13 mouse cellular contexts compared by ENCODE assay signal in genomic region chr8:121047441-121047840, GRCm38 (mm10). TPM values are rescaled to one million over a fixed set of nuclear protein-coding genes. Genes with fewer than 3 reads are reported as not detected.
A peak's percentile ranks its signal among the peaks of the same experiment; 100 is the strongest.
DNase-seq lines count a peak whose midpoint lies in the region; ATAC-seq and TF ChIP-seq lines count a peak whose summit lies in the region.
"Had no signal": no experiment of that assay in that cellular context is flagged by ENCODE, and none has a peak within 500 bp of the region (broad histone marks: within the 10 kb centered on the region; RNA-seq: fewer than 3 reads in every experiment).

No protein-coding gene starts in this region.

- no peaks in the 10 kb centered on the region for H3K4me1 ChIP-seq in heart, adult 2 months (ENCODE audit: control insufficient read depth, insufficient read depth, low read length)
- no peaks in the 10 kb centered on the region for H3K4me1 ChIP-seq in midbrain, embryonic 11.5 days (ENCODE audit: control insufficient read depth, insufficient read depth, low read length)
- no peaks in the 10 kb centered on the region for H3K4me1 ChIP-seq in midbrain, postnatal 0 days (ENCODE audit: insufficient read depth, low read length)
- H3K4me1 ChIP-seq in lung, embryonic 14.5 days (ENCODE audit: insufficient read depth), result peaks cover 8% of the 10 kb centered on the region; the same call in 1 of the 2 replicates
- H3K4me1 ChIP-seq: heart, embryonic 15.5 days had no signal

- H3K4me3 ChIP-seq in heart, adult 2 months, result no peak overlapping the region
- no peak overlapping the region for H3K4me3 ChIP-seq in midbrain, embryonic 11.5 days (ENCODE audit: low read depth, low read length)
- H3K4me3 ChIP-seq in midbrain, postnatal 0 days (ENCODE audit: low read depth, low read length), result no peak overlapping the region
- no peak overlapping the region for H3K4me3 ChIP-seq in lung, embryonic 14.5 days (ENCODE audit: low read depth, low read length)
- H3K4me3 ChIP-seq: heart, embryonic 15.5 days; myocyte had no signal

- 66% methylated on average over 9 of the region's 9 CpGs for WGBS in heart, adult 2 months
- WGBS in midbrain, embryonic 11.5 days, result 71% methylated on average over 9 of the region's 9 CpGs
- WGBS in midbrain, postnatal 0 days, result 77% methylated on average over 9 of the region's 9 CpGs
- WGBS in lung, embryonic 14.5 days, result 59% methylated on average over 9 of the region's 9 CpGs

- no peak overlapping the region for H3K4me2 ChIP-seq in midbrain, embryonic 11.5 days
- no peak overlapping the region for H3K4me2 ChIP-seq in midbrain, postnatal 0 days (ENCODE audit: low read depth, low read length, poor library complexity, severe bottlenecking)
- H3K4me2 ChIP-seq in lung, embryonic 14.5 days, result no peak overlapping the region
- H3K4me2 ChIP-seq: heart, embryonic 15.5 days had no signal

- H3K27ac ChIP-seq in heart, adult 2 months, result no peak overlapping the region
- no peak overlapping the region for H3K27ac ChIP-seq in midbrain, embryonic 11.5 days (ENCODE audit: low read depth, low read length)
- no peak overlapping the region for H3K27ac ChIP-seq in midbrain, postnatal 0 days (ENCODE audit: low read depth, low read length)
- H3K27ac ChIP-seq in lung, embryonic 14.5 days (ENCODE audit: low read depth), result no peak overlapping the region
- H3K27ac ChIP-seq: heart, embryonic 15.5 days had no signal

- no peaks in the 10 kb centered on the region; the same call in 1 of the 2 replicates for H3K27me3 ChIP-seq in heart, adult 2 months (ENCODE audit: control insufficient read depth, insufficient read depth, low read length)
- no peaks in the 10 kb centered on the region for H3K27me3 ChIP-seq in midbrain, embryonic 11.5 days (ENCODE audit: control insufficient read depth, insufficient read depth, low read length)
- H3K27me3 ChIP-seq in midbrain, postnatal 0 days (ENCODE audit: insufficient read depth, low read length), result no peaks in the 10 kb centered on the region; the same call in 1 of the 2 replicates
- H3K27me3 ChIP-seq in lung, embryonic 14.5 days (ENCODE audit: insufficient read depth, low read length), result no peaks in the 10 kb centered on the region

- no peaks in the 10 kb centered on the region for H3K9me3 ChIP-seq in midbrain, embryonic 11.5 days (ENCODE audit: control insufficient read depth, low read length)
- H3K9me3 ChIP-seq in midbrain, postnatal 0 days (ENCODE audit: low read length), result no peaks in the 10 kb centered on the region
- no peaks in the 10 kb centered on the region for H3K9me3 ChIP-seq in lung, embryonic 14.5 days (ENCODE audit: low read depth, low read length)
- H3K9me3 ChIP-seq: heart, embryonic 15.5 days had no signal

- H3K9ac ChIP-seq in heart, adult 2 months (ENCODE audit: low read depth, low read length), result no peak overlapping the region
- H3K9ac ChIP-seq in midbrain, embryonic 11.5 days (ENCODE audit: low read length), result no peak overlapping the region
- H3K9ac ChIP-seq in midbrain, postnatal 0 days (replicated peaks; ENCODE audit: low read length, poor library complexity, severe bottlenecking), result no peak overlapping the region
- H3K9ac ChIP-seq in lung, embryonic 14.5 days, result no peak overlapping the region
- H3K9ac ChIP-seq: heart, embryonic 15.5 days had no signal

- no peaks in the 10 kb centered on the region for H3K79me2 ChIP-seq in heart, adult 2 months (replicated peaks; ENCODE audit: control insufficient read depth, insufficient read depth, low read length)

- no peaks in the 10 kb centered on the region for H3K36me3 ChIP-seq in heart, adult 2 months (ENCODE audit: control insufficient read depth, insufficient read depth, low read length)
- no peaks in the 10 kb centered on the region for H3K36me3 ChIP-seq in midbrain, embryonic 11.5 days (ENCODE audit: control insufficient read depth, insufficient read depth, low read length)
- no peaks in the 10 kb centered on the region for H3K36me3 ChIP-seq in midbrain, postnatal 0 days (ENCODE audit: insufficient read depth, low read length)
- no peaks in the 10 kb centered on the region for H3K36me3 ChIP-seq in lung, embryonic 14.5 days (ENCODE audit: insufficient read depth)
- H3K36me3 ChIP-seq: heart, embryonic 15.5 days had no signal

- no peak for DNase-seq in heart, adult 2 months
- DNase-seq in heart, adult 18-20 months, result no peak
- peak; percentile 21 for DNase-seq in midbrain, embryonic 11.5 days (ENCODE audit: low spot score, missing footprints)
- DNase-seq in midbrain, postnatal 0 days (ENCODE audit: low spot score), result no peak
- no peak for DNase-seq in lung, embryonic 14.5 days
- peak; percentile 65 for DNase-seq in thymus, postnatal 4 days
- no peak for DNase-seq in cerebellum, postnatal 36 days
- DNase-seq in adrenal gland, postnatal 4 days (ENCODE audit: low spot score in 2 of 2), result no peak
- DNase-seq: gastrocnemius, postnatal 10 days; left cerebral cortex, postnatal 4 days had no signal

- no peak for TF ChIP-seq EP300 in heart, adult 2 months (IDR thresholded peaks at IDR 0.05; ENCODE audit: insufficient read depth, low read depth, low read length)

- TF ChIP-seq POLR2A in heart, adult 2 months (IDR thresholded peaks at IDR 0.05; ENCODE audit: insufficient read depth, low read depth, low read length), result no peak

- intact Hi-C loops in heart, adult 2 months (cut with DNase I), result no loop called here

- no peak for ATAC-seq in midbrain, embryonic 11.5 days (ENCODE audit: low FRiP score)
- ATAC-seq in midbrain, postnatal 0 days (ENCODE audit: low FRiP score), result no peak
- no peak for ATAC-seq in lung, embryonic 14.5 days (ENCODE audit: insufficient read depth)

- TF ChIP-seq CTCF in heart, adult 2 months (IDR thresholded peaks at IDR 0.05), result peak; percentile 43
- no peak; the same call in 1 of the 2 replicates for TF ChIP-seq CTCF in midbrain, postnatal 0 days (IDR thresholded peaks at IDR 0.05)
- TF ChIP-seq CTCF in lung, embryonic 14.5 days (IDR thresholded peaks at IDR 0.05; ENCODE audit: low read depth), result peak; percentile 36

RNA-seq across cellular contexts. Expression of gene Foxf1, which starts 36.7 kb away (rescaled TPM):
- under 1 TPM; 0.13 to 0.43 TPM for total RNA-seq in heart, adult 2 months (2021)
- 0.44 and 1.2 TPM in 2 replicates for polyA plus RNA-seq in heart, adult 2 months (2012; rRNA removed)
- total RNA-seq in heart, adult 18-20 months (2021), result under 1 TPM; 0.15 to 0.31 TPM
- polyA plus RNA-seq in midbrain, embryonic 11.5 days (2014; fragmentation: Nextera tagmentation; extraction: Ambion mirVana), result 0.17 and 0.20 TPM in 2 replicates
- total RNA-seq in midbrain, postnatal 0 days (2014; rRNA removed), result 0.71 and 3.5 TPM in 2 replicates
- polyA plus RNA-seq in midbrain, postnatal 0 days (2015; fragmentation: Nextera tagmentation; extraction: Ambion mirVana), result 1.5 and 1.6 TPM in 2 replicates
- 167 and 180 TPM in 2 replicates for polyA plus RNA-seq in lung, embryonic 14.5 days (2014; fragmentation: Nextera tagmentation; extraction: Ambion mirVana)
- total RNA-seq in adrenal gland, postnatal 4 days (2021), result 1 to 10 TPM; 1.1 TPM
- total RNA-seq: megakaryocyte, adult 5-6 weeks had no signal
- polyA plus RNA-seq: myocyte had no signal

Comparison
In these comparisons a context has a peak if more than half of its experiments do, and no peak if none do; other contexts are left out.
1. DNase-seq: peak in midbrain, embryonic 11.5 days (single experiment) and thymus, postnatal 4 days (single experiment); none in heart, adult 2 months (0 of 2), heart, adult 18-20 months (0 of 2), midbrain, postnatal 0 days (single experiment), lung, embryonic 14.5 days (single experiment), cerebellum, postnatal 36 days (0 of 2) and adrenal gland, postnatal 4 days (0 of 2).